Mouse (Mus musculus) lung, adult 2 months (tissue): ENCODE results near the gene Snta1. TPM values are rescaled to one million over a fixed set of nuclear protein-coding genes. Genes with fewer than 3 reads are reported as not detected.

Experiments used
- DNase-seq: peaks from one replicate; pipeline ENCODE4 v3.0.0; 2022
- H3K4me1 ChIP-seq: fragments of 200-500 bp; 2 replicates; pipeline ENCODE4 v1.6.1; 2011; ENCODE audit warnings: low read length; ENCODE audit not compliant: control insufficient read depth, insufficient read depth
- H3K4me3 ChIP-seq: fragments of 200-500 bp; replicated peaks from 2 replicates; pipeline ENCODE3; 2011; ENCODE audit warnings: low read depth, mild to moderate bottlenecking, control low read depth, low read length; ENCODE audit errors: extremely low read depth
- CTCF ChIP-seq: fragments of 200-500 bp; IDR thresholded peaks from 2 replicates; pipeline ENCODE4 v1.5.1; 2011; ENCODE audit warnings: mild to moderate bottlenecking, low read length, control low read depth; ENCODE audit not compliant: insufficient read depth
- POLR2A ChIP-seq: fragments of 200-500 bp; IDR thresholded peaks from 2 replicates; pipeline ENCODE4 v1.6.1; 2011; ENCODE audit warnings: low read depth, mild to moderate bottlenecking, control low read depth, low read length, borderline replicate concordance; ENCODE audit errors: extremely low read depth
- WGBS: fragments of 180-500 bp; shearing (Covaris S2); methylation state at CpG from one replicate; pipeline ENCODE4 v1.1.7; 2018; 5-methylcytosine and 5-hydroxymethylcytosine counted together
- polyA plus RNA-seq: library from polyadenylated mRNA; depleted of rRNA; stranded (reverse); fragments of >200 nt; gene quantifications from 2 replicates; pipeline ENCODE4 v1.2.3, GENCODE M21; 2012; rRNA removed

Gene Snta1
- polyA plus RNA-seq, 1 experiment, result 22.5 TPM

DNA sequence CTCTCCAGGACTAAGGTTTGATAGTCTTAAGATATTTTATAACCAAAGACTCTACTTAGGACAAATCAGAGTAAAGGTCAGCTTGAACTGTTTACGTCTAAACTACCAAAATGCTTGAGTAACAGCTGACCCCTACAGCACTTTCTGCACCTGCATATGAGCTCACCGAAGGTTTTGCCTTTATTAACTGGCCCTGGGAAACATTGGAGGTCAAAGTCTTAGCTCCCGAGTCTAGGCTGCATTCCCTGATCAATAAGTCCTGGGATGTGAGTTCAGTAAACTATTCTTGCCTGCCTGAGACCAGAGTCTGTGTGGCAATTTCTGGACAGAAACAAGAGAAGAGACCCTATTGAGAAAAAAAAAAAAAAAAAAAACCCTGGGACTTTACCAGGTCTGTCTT, 59.7 kb downstream of the Snta1 start:
- Histone ChIP-seq H3K4me1 (no peaks in the 10 kb centered on the region), H3K4me3 (no peak overlapping the region)
- TF ChIP-seq POLR2A, result no peak
- TF ChIP-seq CTCF, result no peak
- no peak for DNase-seq
- 87% methylated on average over 3 of the region's 3 CpGs for WGBS

DNA sequence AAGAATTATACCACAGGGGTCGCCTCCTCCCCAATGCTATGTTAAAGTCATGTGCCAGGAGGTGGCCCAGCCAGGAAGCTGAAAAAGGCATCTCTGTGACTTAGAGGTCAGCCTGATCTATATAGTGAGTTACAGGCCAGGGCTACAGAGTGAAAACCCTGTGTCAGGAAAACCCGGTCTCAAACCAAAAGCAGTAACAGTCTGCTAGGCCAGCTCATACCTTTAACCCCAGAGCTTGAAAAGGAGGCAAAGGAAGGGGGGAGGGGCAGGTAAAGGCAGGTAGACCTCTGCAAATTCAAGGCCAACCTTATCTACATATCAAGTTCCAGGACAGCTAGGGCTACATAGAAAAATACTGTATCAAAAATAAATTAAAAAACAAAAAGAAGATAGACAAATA, 68.5 kb downstream of the Snta1 start:
- WGBS, result 74% methylated on average over 2 of the region's 2 CpGs
- TF ChIP-seq POLR2A (no peak), CTCF (no peak)

DNA sequence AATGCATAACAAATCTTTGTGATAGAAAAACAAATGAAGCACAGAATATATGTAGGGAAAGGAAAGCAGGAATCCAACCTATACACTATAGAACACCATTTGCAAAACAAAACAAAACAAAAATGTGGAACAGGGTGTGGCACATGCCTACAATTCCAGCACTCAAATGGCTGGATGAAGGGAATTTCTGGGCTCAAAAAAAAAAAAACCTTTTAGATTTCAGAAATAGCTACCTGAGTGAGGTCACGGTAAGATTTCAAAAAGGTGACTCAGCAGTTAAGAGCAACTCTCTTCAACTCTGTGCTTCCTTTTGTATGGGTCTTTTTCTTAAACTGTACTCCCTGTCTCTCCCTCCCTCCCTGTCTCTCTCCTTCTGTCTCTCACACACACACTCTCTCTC, 69.7 kb downstream of the Snta1 start:
- no peak for DNase-seq
- WGBS, result 59% methylated on average over 1 of the region's 1 CpGs
- Histone ChIP-seq H3K4me1 (no peaks in the 10 kb centered on the region), H3K4me3 (no peak overlapping the region)
- no peak for TF ChIP-seq POLR2A
- TF ChIP-seq CTCF, result no peak

More for the DNA sequence above, 68.5 kb downstream of the Snta1 start:
- Histone ChIP-seq H3K4me3 (no peak overlapping the region), H3K4me1 (no peaks in the 10 kb centered on the region)
- no peak for DNase-seq

- no peaks in the 10 kb centered on the region for H3K4me1 ChIP-seq
- DNase-seq, result no peak
- H3K4me3 ChIP-seq, result no peak overlapping the region
- TF ChIP-seq POLR2A, result no peak
- no peak for TF ChIP-seq CTCF
- 81% methylated on average over 4 of the region's 4 CpGs for WGBS
Measured at GRCm38 (mm10) chr2:154335572-154335971, 72.3 kb downstream of the Snta1 start.

DNA sequence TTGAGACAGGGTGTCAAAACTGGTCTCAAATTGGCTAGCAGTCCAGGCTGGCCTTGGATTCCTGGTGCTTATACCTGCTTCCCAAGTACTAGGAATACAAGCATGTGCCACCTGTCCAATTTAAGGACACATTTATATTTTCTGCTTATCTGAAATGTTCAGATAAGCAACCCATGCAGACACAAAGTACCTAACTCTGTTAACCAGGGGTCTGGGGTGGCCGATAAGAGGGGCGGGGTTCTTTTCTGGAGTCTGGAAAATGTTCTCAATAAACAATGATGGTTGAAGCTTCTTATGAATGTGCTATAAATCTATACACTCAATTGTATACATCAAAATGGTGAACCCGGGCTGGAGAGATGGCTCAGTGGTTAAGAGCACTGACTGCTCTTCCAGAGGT, 81.0 kb downstream of the Snta1 start:
- Histone ChIP-seq H3K4me1 (no peaks in the 10 kb centered on the region), H3K4me3 (no peak overlapping the region)
- TF ChIP-seq POLR2A (no peak), CTCF (no peak)
- no peak for DNase-seq
- WGBS, result 79% methylated on average over 3 of the region's 3 CpGs

Other genes with a start within 250 kb of the Snta1 start
- gene Bpifa5, start 245.5 kb downstream of the Snta1 start, polyA plus RNA-seq, result 4.3 TPM in 1 of 2 replicates, not detected in the other
- gene Bpifb1, start 217.3 kb downstream of the Snta1 start, polyA plus RNA-seq, result 103 and 136 TPM in 2 replicates
- 7.2 and 9.0 TPM in 2 replicates for gene Bpifb5, start 184.4 kb downstream of the Snta1 start, polyA plus RNA-seq
- not detected in 2 replicates for gene Bpifb9a, start 150.2 kb downstream of the Snta1 start, polyA plus RNA-seq
- gene Bpifb9b, start 100.9 kb downstream of the Snta1 start, polyA plus RNA-seq, result not detected in 2 replicates
- gene Cdk5rap1, start 35.1 kb downstream of the Snta1 start, polyA plus RNA-seq, result 6.6 and 9.5 TPM in 2 replicates
- gene Cbfa2t2, start 28.4 kb upstream of the Snta1 start, polyA plus RNA-seq, result 8.8 and 12.7 TPM in 2 replicates
- gene 1700003F12Rik, start 139.0 kb upstream of the Snta1 start, polyA plus RNA-seq, result 0.98 TPM in 1 of 2 replicates, not detected in the other
- 0.07 TPM in 2 replicates for gene Actl10, start 143.7 kb upstream of the Snta1 start, polyA plus RNA-seq
- gene Necab3, start 150.8 kb upstream of the Snta1 start, polyA plus RNA-seq, result 1.2 and 1.8 TPM in 2 replicates
- 9.8 and 12.6 TPM in 2 replicates for gene E2f1, start 161.8 kb upstream of the Snta1 start, polyA plus RNA-seq
- 40.8 and 41.3 TPM in 2 replicates for gene Pxmp4, start 195.6 kb upstream of the Snta1 start, polyA plus RNA-seq
- 5.8 and 6.8 TPM in 2 replicates for gene Zfp341, start 205.2 kb upstream of the Snta1 start, polyA plus RNA-seq
- 0.53 and 1.4 TPM in 2 replicates for gene 4930519P11Rik, start 205.3 kb upstream of the Snta1 start, polyA plus RNA-seq
- 83.4 and 103 TPM in 2 replicates for gene Chmp4b, start 243.6 kb upstream of the Snta1 start, polyA plus RNA-seq